10 mouse cellular contexts compared by ENCODE assay signal in the genomic region with DNA sequence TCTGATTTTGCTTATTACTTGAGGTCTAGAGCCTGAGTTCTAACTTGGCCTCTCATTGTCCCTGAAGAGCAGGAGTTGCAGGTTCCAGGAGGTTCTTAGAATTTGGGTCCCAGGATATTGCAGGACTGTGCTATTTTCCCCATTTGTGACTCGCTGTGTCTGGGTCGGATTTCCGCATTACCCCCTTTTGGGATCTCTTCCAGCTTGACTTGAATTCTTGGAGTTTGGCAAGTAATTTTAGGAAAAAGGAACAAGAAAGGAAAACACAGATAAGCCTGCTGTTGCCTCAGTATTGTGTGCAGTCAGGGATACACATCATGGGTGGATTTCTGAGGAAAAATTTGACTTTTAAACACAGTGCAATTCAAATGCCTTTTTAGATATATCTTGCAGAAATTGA.
"Had no signal": no experiment of that assay in that cellular context is flagged by ENCODE, and none has a peak within 500 bp of the region (broad histone marks: within the 10 kb centered on the region; RNA-seq: fewer than 3 reads in every experiment).

No protein-coding gene starts in this region.

- H3K27me3 ChIP-seq: liver, embryonic 15.5 days; midbrain, embryonic 13.5 days; stomach, embryonic 15.5 days had no signal

- H3K27ac ChIP-seq: limb, embryonic 10.5 days; liver, embryonic 15.5 days; midbrain, embryonic 13.5 days; stomach, embryonic 15.5 days had no signal

- H3K4me1 ChIP-seq: liver, embryonic 15.5 days had no signal

- H3K9me3 ChIP-seq: limb, embryonic 10.5 days; liver, embryonic 15.5 days; midbrain, embryonic 13.5 days; stomach, embryonic 15.5 days had no signal

- H3K36me3 ChIP-seq: limb, embryonic 10.5 days; liver, embryonic 15.5 days; midbrain, embryonic 13.5 days; stomach, embryonic 15.5 days had no signal

- H3K4me3 ChIP-seq: limb, embryonic 10.5 days; liver, embryonic 15.5 days; midbrain, embryonic 13.5 days; stomach, embryonic 15.5 days had no signal

- DNase-seq: kidney, adult 2 months; kidney, postnatal 25 days; lung, adult 2 months; right cerebral cortex, postnatal 14 days; thymus, adult 2 months; thymus, postnatal 25 days had no signal
